In genomic region chr2:6257146-6257545, GRCm38 (mm10) we compare ENCODE assay signal across 12 mouse cellular contexts. TPM values are rescaled to one million over a fixed set of nuclear protein-coding genes. Genes with fewer than 3 reads are reported as not detected.
DNase-seq lines count a peak whose midpoint lies in the region; ATAC-seq and TF ChIP-seq lines count a peak whose summit lies in the region.
"Had no signal": no experiment of that assay in that cellular context is flagged by ENCODE, and none has a peak within 500 bp of the region (broad histone marks: within the 10 kb centered on the region; RNA-seq: fewer than 3 reads in every experiment).

No protein-coding gene starts in this region.

- no peak overlapping the region for H3K4me2 ChIP-seq in forebrain, postnatal 0 days (ENCODE audit: low read depth)
- H3K4me2 ChIP-seq: forebrain, embryonic 13.5 days; hindbrain, embryonic 13.5 days had no signal

- H3K9me3 ChIP-seq in forebrain, postnatal 0 days (ENCODE audit: low read length) = no peaks in the 10 kb centered on the region
- H3K9me3 ChIP-seq in forebrain, embryonic 10.5 days = peaks cover 15% of the 10 kb centered on the region; the same call in 1 of the 2 replicates
- H3K9me3 ChIP-seq in hindbrain, embryonic 10.5 days = peaks cover 4% of the 10 kb centered on the region
- H3K9me3 ChIP-seq: hindbrain, embryonic 13.5 days had no signal

- intact Hi-C loops in left cerebral cortex, postnatal 25 days (cut with DNase I) = loop anchor here (2.0 kb wide), 2 partner anchors 30 to 66 kb away; partner anchors contain the start of gene Usp6nl

- 65% methylated on average over 2 of the region's 2 CpGs for WGBS in forebrain, postnatal 0 days
- WGBS in forebrain, embryonic 10.5 days = 71% methylated on average over 2 of the region's 2 CpGs
- WGBS in spleen, adult 2 months = 73% methylated on average over 2 of the region's 2 CpGs
- 70% methylated on average over 2 of the region's 2 CpGs for WGBS in hindbrain, embryonic 10.5 days

- H3K36me3 ChIP-seq in forebrain, postnatal 0 days (ENCODE audit: insufficient read depth) = no peaks in the 10 kb centered on the region
- no peaks in the 10 kb centered on the region for H3K36me3 ChIP-seq in forebrain, embryonic 10.5 days (replicated peaks)
- H3K36me3 ChIP-seq in spleen, adult 2 months (ENCODE audit: control insufficient read depth, insufficient read depth, low read length) = no peaks in the 10 kb centered on the region
- no peaks in the 10 kb centered on the region for H3K36me3 ChIP-seq in hindbrain, embryonic 10.5 days
- H3K36me3 ChIP-seq: hindbrain, embryonic 13.5 days had no signal

- H3K27me3 ChIP-seq in forebrain, postnatal 0 days (ENCODE audit: insufficient read depth, low read length) = no peaks in the 10 kb centered on the region
- H3K27me3 ChIP-seq in forebrain, embryonic 10.5 days (ENCODE audit: poor library complexity, severe bottlenecking) = peaks cover 86% of the 10 kb centered on the region
- no peaks in the 10 kb centered on the region for H3K27me3 ChIP-seq in spleen, adult 2 months (ENCODE audit: control insufficient read depth, insufficient read depth, low read length)
- H3K27me3 ChIP-seq in hindbrain, embryonic 10.5 days (ENCODE audit: insufficient read depth, poor library complexity, severe bottlenecking) = peaks cover 35% of the 10 kb centered on the region

- ATAC-seq in forebrain, postnatal 0 days = no peak

- TF ChIP-seq CTCF in forebrain, postnatal 0 days (IDR thresholded peaks at IDR 0.05; ENCODE audit: low read depth) = no peak
- TF ChIP-seq CTCF in spleen, adult 2 months (IDR thresholded peaks at IDR 0.05; ENCODE audit: extremely low read depth, insufficient read depth, insufficient read length, insufficient replicate concordance) = no peak

- no peak for TF ChIP-seq POLR2A in spleen, adult 2 months (IDR thresholded peaks at IDR 0.05; ENCODE audit: low read depth, low read length)

- 0 out of 2 replicates have a peak, but pooled peaks cover 4% of the 10 kb centered on the region for H3K4me1 ChIP-seq in forebrain, postnatal 0 days (ENCODE audit: insufficient read depth)
- H3K4me1 ChIP-seq in forebrain, embryonic 10.5 days = peaks cover 19% of the 10 kb centered on the region
- H3K4me1 ChIP-seq in spleen, adult 2 months (ENCODE audit: control insufficient read depth, insufficient read depth, insufficient read length) = peaks cover 33% of the 10 kb centered on the region
- peaks cover 15% of the 10 kb centered on the region for H3K4me1 ChIP-seq in hindbrain, embryonic 10.5 days (replicated peaks)

- H3K4me3 ChIP-seq in forebrain, postnatal 0 days (ENCODE audit: low read depth, low read length) = no peak overlapping the region
- no peak overlapping the region for H3K4me3 ChIP-seq in forebrain, embryonic 10.5 days
- no peak overlapping the region for H3K4me3 ChIP-seq in spleen, adult 2 months (ENCODE audit: extremely low read depth, insufficient read depth, insufficient read length)
- no peak overlapping the region for H3K4me3 ChIP-seq in hindbrain, embryonic 10.5 days
- H3K4me3 ChIP-seq: forebrain, embryonic 13.5 days; hindbrain, embryonic 13.5 days had no signal

- no peak overlapping the region for H3K9ac ChIP-seq in forebrain, postnatal 0 days
- H3K9ac ChIP-seq: forebrain, embryonic 13.5 days; hindbrain, embryonic 13.5 days had no signal

- H3K27ac ChIP-seq in forebrain, postnatal 0 days (ENCODE audit: low read depth, low read length) = peak overlapping the region; percentile 69; the same call in 1 of the 2 replicates
- H3K27ac ChIP-seq in forebrain, embryonic 10.5 days = no peak overlapping the region
- H3K27ac ChIP-seq in spleen, adult 2 months (ENCODE audit: insufficient read depth, low read length) = peak overlapping the region; percentile 70
- no peak overlapping the region for H3K27ac ChIP-seq in hindbrain, embryonic 10.5 days

- peak; percentile 17 for DNase-seq in forebrain, postnatal 0 days
- DNase-seq in forebrain, embryonic 10.5 days (ENCODE audit: extremely low spot score, low spot score) = no peak
- DNase-seq in spleen, adult 2 months (ENCODE audit: low read depth in 1 of 2, low spot score in 2 of 2) = no peak
- DNase-seq in spleen, postnatal 14 days (ENCODE audit: low spot score in 2 of 2) = no peak
- peak; percentile 69 to 96 for DNase-seq in left cerebral cortex, postnatal 25 days (ENCODE audit: low spot score in 2 of 2)
- DNase-seq in kidney, adult 11 months = no peak
- DNase-seq in hindbrain, embryonic 10.5 days (ENCODE audit: low spot score) = no peak
- DNase-seq in ovary, postnatal 14 days (ENCODE audit: low spot score) = no peak
- DNase-seq: kidney, adult 9 months; midbrain, embryonic 14.5 days had no signal

RNA-seq across cellular contexts. Expression of gene Echdc3, which starts 44.3 kb away (rescaled TPM):
- 1.5 TPM in 2 replicates for total RNA-seq in forebrain, postnatal 0 days (2014; rRNA removed)
- polyA plus RNA-seq in forebrain, postnatal 0 days (2015; fragmentation: Nextera tagmentation; extraction: Ambion mirVana) = 0.96 and 1.5 TPM in 2 replicates
- 1.4 and 2.3 TPM in 2 replicates for polyA plus RNA-seq in forebrain, embryonic 10.5 days (2016; fragmentation: Nextera tagmentation; extraction: Ambion mirVana)
- 1.5 and 1.8 TPM in 2 replicates for polyA plus RNA-seq in spleen, adult 2 months (2012; rRNA removed)
- 1 to 10 TPM in 1 of 2 experiments, under 1 TPM in 1; 0.76 to 1.1 TPM for total RNA-seq in left cerebral cortex, postnatal 25 days (2021)
- polyA plus RNA-seq in hindbrain, embryonic 10.5 days (2016; fragmentation: Nextera tagmentation; extraction: Ambion mirVana) = 2.4 and 2.6 TPM in 2 replicates

Comparison
In these comparisons a context has a peak if more than half of its experiments do, and no peak if none do; other contexts are left out.
1. DNase-seq: peak in forebrain, postnatal 0 days (single experiment) and left cerebral cortex, postnatal 25 days (2 of 2); none in forebrain, embryonic 10.5 days (single experiment), spleen, adult 2 months (0 of 2), spleen, postnatal 14 days (0 of 2), kidney, adult 11 months (single experiment), hindbrain, embryonic 10.5 days (single experiment) and ovary, postnatal 14 days (single experiment).
2. H3K27ac ChIP-seq: peak in forebrain, postnatal 0 days (single experiment) and spleen, adult 2 months (single experiment); none in forebrain, embryonic 10.5 days (single experiment) and hindbrain, embryonic 10.5 days (single experiment).